Mouse (Mus musculus) thymus, adult 2 months (tissue): Measurements from ENCODE around the gene Sgms1.

Source experiments
- CTCF ChIP-seq: fragments of 200-500 bp; IDR thresholded peaks from 2 replicates; pipeline ENCODE4 v1.5.1; 2012; ENCODE audit warnings: mild to moderate bottlenecking, control low read depth, low read length, moderate library complexity, borderline replicate concordance; ENCODE audit not compliant: control insufficient read depth, poor library complexity, insufficient read depth; ENCODE audit errors: extremely low read depth
- POLR2A ChIP-seq: fragments of 200-500 bp; IDR thresholded peaks from 2 replicates; pipeline ENCODE4 v1.6.1; 2012; ENCODE audit warnings: mild to moderate bottlenecking, low read length, control low read depth, moderate library complexity; ENCODE audit not compliant: control insufficient read depth, poor library complexity, insufficient read depth; ENCODE audit errors: extremely low read depth

GRCm38 (mm10) chr19:32254204-32254603 is 135.3 kb downstream of the Sgms1 start:
- no peak for TF ChIP-seq CTCF
- TF ChIP-seq POLR2A: no peak
